Mouse (Mus musculus) neutrophil, adult 65 days (primary cell): ENCODE results near the gene Asmt. TPM values are rescaled to one million over a fixed set of nuclear protein-coding genes. Genes with fewer than 3 reads are reported as not detected.

ENCODE experiments used
- total RNA-seq: library from RNA; stranded (reverse); gene quantifications from 2 replicates; pipeline ENCODE4 v1.2.4, GENCODE M21; 2023

Gene Asmt
- 1.8 and 2.7 TPM in 2 replicates for total RNA-seq

DNA sequence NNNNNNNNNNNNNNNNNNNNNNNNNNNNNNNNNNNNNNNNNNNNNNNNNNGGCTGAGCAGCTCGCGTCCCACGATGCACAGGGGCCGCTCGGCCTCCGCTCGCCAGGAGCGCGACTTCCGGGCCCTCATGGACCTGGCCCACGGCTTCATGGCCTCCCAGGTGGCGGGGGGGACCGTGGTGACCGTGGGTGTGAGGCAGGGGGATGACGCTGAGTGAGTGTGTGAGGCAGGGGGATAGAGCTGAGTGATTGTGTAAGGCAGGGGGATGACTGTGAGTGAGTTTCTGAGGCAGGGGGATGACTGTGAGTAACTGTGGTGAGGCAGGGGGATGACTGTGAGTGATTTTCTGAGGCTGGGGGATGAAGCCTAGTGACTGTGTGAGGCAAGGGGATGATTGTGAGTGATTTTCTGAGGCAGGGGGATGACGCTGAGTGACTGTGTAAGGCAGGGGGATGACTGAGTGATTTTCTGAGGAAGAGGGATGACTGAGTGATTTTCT lies at the start of gene Asmt:
Asmt (plus strand) TSS at position 51 of the 499 bp plus-strand sequence.

